Mouse (Mus musculus) gastrocnemius, adult 2 months (tissue): Measurements from ENCODE around the gene Map3k19. TPM values are rescaled to one million over a fixed set of nuclear protein-coding genes. Genes with fewer than 3 reads are reported as not detected.

Experiments used
- DNase-seq: peaks from one replicate; pipeline ENCODE4 v3.0.0; 2022
- H3K27ac ChIP-seq: fragments of 200-600 bp; 2 replicates; pipeline ENCODE4 v1.8.1; 2022; ENCODE audit warnings: mild to moderate bottlenecking
- H3K4me3 ChIP-seq: fragments of 200-600 bp; 2 replicates; pipeline ENCODE4 v1.8.1; 2022; ENCODE audit warnings: mild to moderate bottlenecking, moderate library complexity
- CTCF ChIP-seq: fragments of 200-600 bp; IDR thresholded peaks from 2 replicates; pipeline ENCODE4 v1.8.1; 2022; ENCODE audit warnings: antibody characterized with exemption, mild to moderate bottlenecking, moderate library complexity
- intact Hi-C: fragments of 180-260 bp; cut with DNase I; formaldehyde crosslinking; loops from one replicate; pipeline ENCODE4 v1.15.1; 2025
- total RNA-seq, 2 experiments: library from RNA; stranded (reverse); gene quantifications; 2 replicates each; pipeline ENCODE4 v1.2.3; 2021

Map3k19 gene
- total RNA-seq, 2 experiments from 2014 or later, result 0.08 TPM; not detected in 1

DNA sequence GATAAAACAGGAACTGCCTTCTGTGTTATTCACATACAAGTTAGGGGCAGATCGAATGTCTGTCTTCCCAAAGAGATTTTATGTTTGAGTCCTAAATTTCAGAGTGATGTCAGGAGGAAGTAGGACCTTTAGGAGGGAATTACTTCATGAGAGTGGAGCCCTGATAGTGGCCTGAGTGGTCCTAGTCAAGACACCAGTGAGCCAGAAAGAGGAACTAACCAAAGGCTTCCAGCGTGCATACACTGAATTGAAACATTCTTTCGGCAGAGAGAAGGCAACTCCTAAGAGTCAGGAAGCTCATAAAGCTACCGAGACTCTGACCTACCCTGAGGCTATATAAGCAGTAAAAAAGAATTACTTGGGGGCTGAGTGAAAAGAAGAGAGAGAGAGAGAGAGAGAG is 18.2 kb downstream of the Map3k19 start:
- no peak for TF ChIP-seq CTCF
- H3K4me3 ChIP-seq, result no peak overlapping the region
- no peak for DNase-seq
- intact Hi-C loops, result no loop called here
- no peak overlapping the region for H3K27ac ChIP-seq

DNA sequence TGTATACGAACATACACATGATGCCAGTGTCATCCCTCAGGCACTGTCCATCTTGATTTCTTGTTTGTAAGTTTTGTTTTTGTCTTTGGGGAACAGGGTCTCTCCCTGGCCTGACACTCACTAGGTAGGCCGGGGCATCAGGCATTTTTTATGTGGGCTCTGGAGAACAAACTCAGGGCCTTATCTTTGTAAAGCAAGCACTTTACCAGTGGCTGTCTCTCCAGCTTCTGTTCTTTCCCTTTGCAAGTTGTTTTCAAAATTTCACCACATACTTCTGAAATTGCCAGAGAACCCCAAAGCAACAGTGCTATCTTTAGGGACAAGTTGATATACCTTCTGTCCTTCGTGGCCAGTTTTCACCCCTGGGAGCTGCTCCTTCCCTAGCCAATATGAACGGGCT is 20.6 kb downstream of the Map3k19 start:
- Histone ChIP-seq H3K4me3 (no peak overlapping the region), H3K27ac (no peak overlapping the region)
- intact Hi-C loops, result no loop called here
- no peak for TF ChIP-seq CTCF
- DNase-seq, result no peak

DNA sequence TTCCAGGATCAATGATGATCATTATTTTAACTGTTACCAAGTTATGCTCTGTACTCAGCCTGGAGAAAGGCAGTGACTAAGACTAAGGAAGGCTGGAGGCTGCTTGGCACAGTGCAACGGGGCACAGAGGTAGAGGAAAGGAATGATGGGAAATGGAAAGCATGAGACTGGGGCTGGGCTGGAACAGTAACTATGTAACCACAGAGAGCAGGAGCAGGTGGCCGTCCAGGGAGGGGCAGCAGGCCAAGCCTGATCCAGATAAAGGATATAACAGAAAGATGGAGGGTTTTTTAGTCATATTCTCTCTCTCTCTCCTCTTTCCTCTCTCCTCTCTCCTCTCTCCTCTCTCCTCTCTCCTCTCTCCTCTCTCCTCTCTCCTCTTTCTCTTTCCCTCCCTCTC is 21.1 kb downstream of the Map3k19 start:
- DNase-seq, result no peak
- Histone ChIP-seq H3K27ac (no peak overlapping the region), H3K4me3 (no peak overlapping the region)
- intact Hi-C loops, result no loop called here
- no peak for TF ChIP-seq CTCF

DNA sequence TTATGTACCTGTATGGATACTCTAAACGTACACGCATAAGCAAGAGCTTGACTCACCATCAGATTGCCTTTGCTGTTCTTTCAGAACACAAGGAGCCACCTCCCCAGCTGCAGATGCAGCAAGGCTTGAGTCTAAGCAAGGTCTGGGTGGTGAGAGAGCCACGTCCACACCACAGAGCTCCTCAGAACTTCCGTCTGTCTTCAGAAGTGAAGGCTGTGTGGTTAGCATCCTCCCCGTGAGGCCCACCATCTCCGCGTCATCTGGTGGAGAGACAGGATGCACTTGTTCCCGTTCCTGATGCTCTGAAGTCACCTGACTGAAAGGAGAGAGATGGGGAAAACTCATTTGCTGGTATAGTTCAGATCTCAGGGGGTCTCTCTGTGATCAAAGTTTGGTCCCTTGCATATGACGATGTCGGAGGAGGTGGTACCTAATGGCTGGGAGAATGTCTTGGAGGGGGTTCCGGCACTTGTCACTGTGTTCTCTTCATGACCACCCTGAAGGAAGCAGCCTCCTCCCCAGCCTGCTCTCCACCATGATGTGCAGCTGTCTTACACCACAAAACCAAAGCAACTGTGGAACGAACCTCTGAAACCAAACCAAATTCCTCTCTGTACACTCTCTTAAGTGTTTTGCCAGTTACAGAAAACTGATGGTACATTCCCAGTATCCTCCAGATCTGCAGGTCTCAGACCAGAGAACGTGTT is 24.5 kb downstream of the Map3k19 start:
- TF ChIP-seq CTCF, result no peak
- Histone ChIP-seq H3K27ac (no peak overlapping the region), H3K4me3 (no peak overlapping the region)
- no peak for DNase-seq
- intact Hi-C loops, result no loop called here

DNA sequence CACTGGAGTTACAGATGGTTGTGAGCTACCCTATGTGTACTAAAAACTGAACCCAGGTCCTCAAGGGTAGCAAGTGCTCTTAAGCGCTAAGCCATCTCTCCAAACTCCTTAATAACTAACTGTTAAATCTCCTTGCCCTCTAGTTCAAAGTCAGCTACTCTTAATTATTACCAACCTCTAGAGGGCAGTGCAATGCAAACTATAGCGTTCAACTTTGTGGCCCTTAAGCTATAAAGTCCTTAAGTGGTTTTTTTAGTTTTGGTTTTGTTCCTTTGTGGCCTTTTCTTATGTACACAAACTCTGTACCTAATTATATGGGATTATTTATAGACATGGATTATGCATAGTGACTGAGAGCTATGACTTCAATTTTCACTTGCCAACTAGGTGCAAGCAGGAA is 27.5 kb downstream of the Map3k19 start:
- intact Hi-C loops, result loop anchor here (5.0 to 10.0 kb wide), 3 partner anchors 40 to 1007 kb away; partner anchors contain the start of gene Rab3gap1
- H3K27ac ChIP-seq, result no peak overlapping the region
- DNase-seq, result no peak
- peak; percentile 73 for TF ChIP-seq CTCF
- no peak overlapping the region for H3K4me3 ChIP-seq

DNA sequence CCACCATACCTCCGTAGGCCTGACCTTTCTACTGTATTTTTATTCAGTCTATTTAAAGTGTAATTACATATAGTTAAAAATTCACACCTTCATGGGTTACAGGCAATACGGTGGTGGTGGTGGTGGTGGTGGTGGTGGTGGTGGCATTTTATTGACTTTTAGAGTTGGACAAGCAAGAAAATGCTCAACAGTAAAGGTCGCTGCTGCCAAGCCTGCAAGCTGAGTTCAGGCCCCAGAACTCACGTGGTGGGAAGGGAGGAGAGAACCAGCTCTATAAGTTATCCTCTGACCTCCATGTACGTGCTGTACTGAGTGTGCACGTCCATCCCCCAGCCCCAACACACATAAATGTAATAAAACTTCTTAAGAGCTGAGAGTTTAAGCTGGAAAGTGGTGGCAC is 38.5 kb downstream of the Map3k19 start:
- H3K27ac ChIP-seq, result no peak overlapping the region
- H3K4me3 ChIP-seq, result no peak overlapping the region
- DNase-seq, result no peak
- no peak for TF ChIP-seq CTCF
- intact Hi-C loops, result no loop called here

DNA sequence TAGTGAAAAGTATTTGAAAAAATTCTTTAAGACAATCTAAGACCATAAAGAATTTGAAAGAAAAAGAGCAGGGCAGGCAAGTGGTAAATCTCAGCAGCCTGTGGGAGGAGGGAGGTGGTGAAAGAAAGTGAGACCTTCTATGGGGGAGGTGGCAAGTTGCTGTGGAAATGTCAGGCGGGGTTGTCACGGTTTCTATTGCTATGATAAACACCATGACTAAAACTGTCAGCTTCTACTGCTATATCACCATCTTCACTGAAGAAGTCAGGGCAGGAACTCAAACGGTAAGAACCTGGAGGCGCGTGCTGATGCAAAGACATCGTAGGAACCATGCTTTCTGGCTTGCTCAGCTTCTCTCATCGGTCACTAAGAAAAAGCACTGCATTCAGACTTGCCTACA is 41.9 kb downstream of the Map3k19 start:
- Histone ChIP-seq H3K27ac (no peak overlapping the region), H3K4me3 (no peak overlapping the region)
- DNase-seq, result no peak
- intact Hi-C loops, result no loop called here
- no peak for TF ChIP-seq CTCF

DNA sequence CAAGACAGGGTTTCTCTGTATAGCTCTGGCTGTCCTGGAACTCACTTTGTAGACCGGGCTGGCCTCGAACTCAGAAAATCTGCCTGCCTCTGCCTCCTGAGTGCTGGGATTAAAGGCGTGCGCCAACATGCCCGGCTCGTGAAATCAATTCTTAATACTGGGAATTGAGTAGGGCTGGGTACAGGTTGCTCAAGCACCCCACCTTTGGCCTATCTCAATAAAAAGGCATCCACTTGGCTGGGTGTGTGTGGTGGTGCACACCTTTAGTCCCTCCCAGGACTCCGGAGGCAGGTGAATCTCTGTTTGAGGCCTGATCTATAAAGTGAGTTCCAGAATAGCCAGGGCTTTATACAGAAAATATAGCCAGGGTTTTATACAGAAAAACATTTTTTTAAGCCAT is 46.2 kb downstream of the Map3k19 start:
- Histone ChIP-seq H3K27ac (no peak overlapping the region), H3K4me3 (no peak overlapping the region)
- no peak for DNase-seq
- intact Hi-C loops, result no loop called here
- TF ChIP-seq CTCF, result no peak

DNA sequence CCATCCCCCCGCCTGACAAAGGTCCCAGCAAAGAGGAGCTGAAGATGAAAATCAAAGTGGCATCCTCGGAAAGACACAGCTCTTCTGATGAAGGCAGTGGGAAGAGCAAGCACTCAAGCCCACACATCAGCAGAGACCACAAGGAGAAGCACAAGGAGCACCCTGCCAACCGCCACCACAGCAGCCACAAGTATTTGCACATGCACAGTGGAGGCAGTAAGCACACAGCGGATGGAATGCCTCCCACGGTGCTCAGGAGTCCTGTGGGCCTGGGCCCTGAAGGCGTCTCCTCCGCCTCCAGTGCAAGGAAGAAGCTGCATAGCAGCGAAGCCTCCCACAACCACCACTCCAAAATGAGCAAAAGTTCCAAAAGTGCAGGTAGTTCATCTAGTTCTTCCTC is 51.9 kb downstream of the Map3k19 start:
- no peak for DNase-seq
- intact Hi-C loops, result no loop called here
- Histone ChIP-seq H3K27ac (no peak overlapping the region), H3K4me3 (no peak overlapping the region)
- no peak for TF ChIP-seq CTCF

DNA sequence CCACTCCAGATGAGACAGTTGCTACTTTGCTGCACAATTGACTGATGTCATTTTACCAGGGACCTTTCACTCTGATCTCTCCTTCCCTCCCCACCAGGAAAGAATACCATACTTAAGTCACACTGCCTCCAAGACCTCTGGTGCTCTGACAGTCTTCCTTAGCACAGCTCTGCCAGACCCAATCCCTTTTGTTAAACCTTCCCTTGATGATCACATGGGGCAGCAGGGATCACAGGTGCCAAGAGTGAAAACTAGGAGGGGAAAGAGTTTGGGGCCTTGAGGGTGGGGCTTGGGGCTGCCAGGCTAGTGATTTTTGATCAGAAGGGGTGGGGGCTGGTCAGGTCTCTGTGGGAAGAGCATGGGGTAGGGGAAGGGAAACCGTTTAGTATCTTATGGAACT is 58.1 kb downstream of the Map3k19 start:
- DNase-seq, result no peak
- TF ChIP-seq CTCF, result no peak
- no peak overlapping the region for H3K27ac ChIP-seq
- intact Hi-C loops, result no loop called here
- H3K4me3 ChIP-seq, result no peak overlapping the region

DNA sequence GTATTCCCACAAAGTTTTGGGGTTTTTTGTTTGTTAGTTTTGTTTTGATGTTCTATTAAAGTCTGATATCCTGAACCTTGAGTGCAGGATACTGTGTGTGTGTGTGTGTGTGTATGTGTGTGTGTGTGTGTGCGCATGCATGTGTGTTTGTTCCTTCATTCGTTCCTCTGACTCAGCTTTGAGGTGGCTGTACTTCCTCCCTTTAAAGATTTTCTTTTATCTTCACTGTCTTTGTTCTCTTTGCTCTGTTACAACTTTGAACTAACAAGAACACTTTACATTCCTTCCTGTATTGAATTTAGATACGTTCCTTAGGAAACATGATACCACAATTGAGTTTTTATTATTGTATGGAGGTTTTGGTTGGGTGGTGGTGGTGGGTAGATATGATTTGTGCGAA is 58.5 kb downstream of the Map3k19 start:
- Histone ChIP-seq H3K4me3 (no peak overlapping the region), H3K27ac (no peak overlapping the region)
- no peak for TF ChIP-seq CTCF
- DNase-seq, result no peak
- intact Hi-C loops, result no loop called here

DNA sequence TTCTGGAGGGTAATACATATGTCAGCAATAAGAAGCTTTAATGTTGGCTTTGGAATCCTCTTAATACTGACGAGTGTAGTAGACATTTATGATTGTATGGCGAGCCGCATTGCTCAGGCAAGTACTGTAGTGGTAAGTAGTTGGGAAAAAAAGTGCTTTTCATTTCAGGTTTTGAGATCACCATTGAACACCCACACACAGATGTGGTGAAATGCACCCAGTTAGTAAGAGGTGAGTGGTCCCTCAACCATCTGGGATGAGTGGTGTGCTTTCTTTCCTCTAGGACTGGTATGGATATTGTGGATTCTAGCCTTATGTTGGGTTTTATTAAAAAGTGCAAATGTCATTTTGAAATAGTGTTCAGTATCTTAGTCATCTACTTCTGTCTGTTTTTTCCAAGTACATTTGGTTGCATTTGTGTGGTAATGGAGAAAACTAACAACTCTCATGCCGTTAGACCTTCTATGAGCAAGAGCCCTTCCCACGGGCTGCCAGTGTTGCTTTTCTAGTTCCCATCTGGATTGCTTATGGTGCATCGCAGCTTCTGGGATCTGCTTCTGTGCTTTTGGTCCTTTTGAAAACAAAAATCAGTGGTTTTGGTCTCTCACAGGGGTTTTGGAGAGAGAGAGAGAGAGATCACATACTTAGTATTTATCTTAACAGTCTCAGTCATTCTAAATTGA is 59.6 kb downstream of the Map3k19 start:
- TF ChIP-seq CTCF, result no peak

DNA sequence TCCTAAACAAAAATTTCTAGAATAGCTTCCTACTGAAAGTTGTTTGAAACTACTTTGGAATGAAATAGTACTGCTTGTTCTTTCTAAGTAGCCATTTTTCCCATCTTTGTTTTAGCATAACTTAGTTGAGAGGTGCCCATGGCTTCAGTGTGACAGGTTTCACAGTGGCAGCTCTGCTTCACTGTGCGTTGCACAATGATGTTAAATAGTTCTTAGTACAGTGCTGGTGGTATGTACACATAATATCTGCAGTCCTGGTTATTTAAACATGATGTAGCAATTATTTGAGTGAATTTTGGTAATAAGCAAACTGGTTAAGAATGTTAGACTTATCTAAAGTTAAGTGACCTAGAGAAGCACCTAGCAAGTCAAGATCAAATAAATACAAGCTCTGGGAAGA is 61.4 kb downstream of the Map3k19 start:
- DNase-seq, result no peak
- no peak for TF ChIP-seq CTCF
- no peak overlapping the region for H3K27ac ChIP-seq
- intact Hi-C loops, result no loop called here
- H3K4me3 ChIP-seq, result no peak overlapping the region

More for the DNA sequence above, 59.6 kb downstream of the Map3k19 start:
- Histone ChIP-seq H3K27ac (no peak overlapping the region), H3K4me3 (no peak overlapping the region)
- DNase-seq, result no peak
- intact Hi-C loops, result no loop called here

DNA sequence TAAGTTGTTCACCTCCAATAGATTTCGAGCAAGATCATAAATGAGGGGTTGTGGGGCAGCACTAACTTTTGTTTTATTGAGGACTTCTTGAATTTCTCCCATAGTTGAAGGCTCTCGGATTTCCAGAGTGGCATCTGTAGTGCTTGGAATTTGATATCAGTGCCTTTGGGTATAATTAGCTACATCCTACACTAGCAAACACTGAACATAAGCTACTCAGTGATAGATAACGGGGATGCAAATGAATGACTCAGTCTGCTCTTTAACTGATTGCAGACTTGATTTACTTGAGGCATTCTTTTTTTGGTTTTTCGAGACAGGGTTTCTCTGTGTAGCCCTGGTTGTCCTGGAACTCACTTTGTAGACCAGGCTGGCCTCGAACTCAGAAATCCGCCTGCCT is 65.9 kb downstream of the Map3k19 start:
- H3K27ac ChIP-seq, result peak overlapping the region; percentile 50
- no peak for DNase-seq
- no peak for TF ChIP-seq CTCF
- H3K4me3 ChIP-seq, result no peak overlapping the region
- intact Hi-C loops, result loop anchor here (10.0 kb wide), 1 partner anchor 316 kb away; the partner anchor contains the start of genes R3hdm1 and Zranb3
